Mouse (Mus musculus) liver, embryonic 12.5 days (tissue): Measurements from ENCODE around the gene Oxsm. TPM values are rescaled to one million over a fixed set of nuclear protein-coding genes. Genes with fewer than 3 reads are reported as not detected.

Experiments used
- ATAC-seq: fragments of 200-750 bp; cut with Nextera tagmentation; 2 replicates; pipeline ENCODE4 v1.8.0; 2017; ENCODE audit warnings: moderate number of reproducible peaks, mild to moderate bottlenecking, moderate library complexity
- H3K27ac ChIP-seq: fragments of 300-500 bp; sonication (generic); 2 replicates; pipeline ENCODE4 v1.5.1; 2016; ENCODE audit warnings: mild to moderate bottlenecking
- H3K27me3 ChIP-seq: fragments of 300-500 bp; sonication (generic); replicated peaks from 2 replicates; pipeline ENCODE4 v1.6.1; 2016; ENCODE audit warnings: mild to moderate bottlenecking, moderate library complexity
- H3K36me3 ChIP-seq: fragments of 300-500 bp; sonication (generic); 2 replicates; pipeline ENCODE4 v1.6.1; 2016; ENCODE audit warnings: mild to moderate bottlenecking, moderate library complexity
- H3K4me1 ChIP-seq: fragments of 300-500 bp; sonication (generic); 2 replicates; pipeline ENCODE4 v1.6.1; 2016
- H3K4me2 ChIP-seq: fragments of 300-500 bp; sonication (generic); 2 replicates; pipeline ENCODE4 v1.6.1; 2016; ENCODE audit warnings: mild to moderate bottlenecking, moderate library complexity
- H3K4me3 ChIP-seq: fragments of 300-500 bp; sonication (generic); 2 replicates; pipeline ENCODE4 v1.5.1; 2016; ENCODE audit warnings: mild to moderate bottlenecking, moderate library complexity
- H3K9ac ChIP-seq: fragments of 300-500 bp; sonication (generic); 2 replicates; pipeline ENCODE4 v1.6.1; 2016; ENCODE audit warnings: mild to moderate bottlenecking, moderate library complexity
- H3K9me3 ChIP-seq: fragments of 300-500 bp; sonication (generic); replicated peaks from 2 replicates; pipeline ENCODE4 v1.6.1; 2016; ENCODE audit warnings: mild to moderate bottlenecking, moderate library complexity
- WGBS: fragments of 180-500 bp; shearing (Covaris S2); methylation state at CpG from one replicate; pipeline ENCODE4 v1.1.7; 2016; ENCODE audit not compliant: insufficient replicate concordance; 5-methylcytosine and 5-hydroxymethylcytosine counted together
- polyA plus RNA-seq: library from polyadenylated mRNA; unstranded; fragments of >200 nt; fragmentation: Nextera tagmentation; extraction: Ambion mirVana; gene quantifications from 2 replicates; pipeline ENCODE4 v1.2.1, GENCODE M21; 2016

Oxsm gene
- polyA plus RNA-seq, 1 experiment from 2014 or later: 1.7 TPM

- H3K4me3 ChIP-seq: no peak overlapping the region
- WGBS: 51% methylated on average over 3 of the region's 3 CpGs
These were observed 13.1 kb downstream of the Oxsm start for GRCm38 (mm10) chr14:16236466-16236865.

GRCm38 (mm10) chr14:16233515-16233914, 16.1 kb downstream of the Oxsm start:
- H3K9ac ChIP-seq: no peak overlapping the region
- H3K27me3 ChIP-seq: no peaks in the 10 kb centered on the region
- H3K4me3 ChIP-seq: no peak overlapping the region
- 33% methylated on average over 1 of the region's 1 CpGs for WGBS
- H3K4me1 ChIP-seq: no peaks in the 10 kb centered on the region
- H3K4me2 ChIP-seq: no peak overlapping the region
- H3K9me3 ChIP-seq: no peaks in the 10 kb centered on the region; the same call in 1 of the 2 replicates
- no peaks in the 10 kb centered on the region for H3K36me3 ChIP-seq
- no peak overlapping the region for H3K27ac ChIP-seq
- ATAC-seq: no peak

More at GRCm38 (mm10) chr14:16236466-16236865, 13.1 kb downstream of the Oxsm start:
- Histone ChIP-seq H3K4me1 (peaks cover 11% of the 10 kb centered on the region), H3K36me3 (0 out of 2 replicates have a peak, but pooled peaks cover 4% of the 10 kb centered on the region), H3K4me2 (no peak overlapping the region), H3K9ac (no peak overlapping the region), H3K9me3 (no peaks in the 10 kb centered on the region; the same call in 1 of the 2 replicates), H3K27me3 (no peaks in the 10 kb centered on the region), H3K27ac (no peak overlapping the region)
- ATAC-seq: no peak

- Histone ChIP-seq H3K4me2 (no peak overlapping the region), H3K27me3 (no peaks in the 10 kb centered on the region), H3K9ac (no peak overlapping the region), H3K27ac (no peak overlapping the region), H3K4me3 (no peak overlapping the region), H3K36me3 (no peaks in the 10 kb centered on the region), H3K4me1 (no peaks in the 10 kb centered on the region), H3K9me3 (no peaks in the 10 kb centered on the region)
- no peak for ATAC-seq
These were observed 19.0 kb downstream of the Oxsm start for GRCm38 (mm10) chr14:16230581-16230980.

- Histone ChIP-seq H3K4me3 (no peak overlapping the region), H3K27ac (no peak overlapping the region), H3K36me3 (no peaks in the 10 kb centered on the region), H3K4me2 (no peak overlapping the region), H3K27me3 (no peaks in the 10 kb centered on the region), H3K9me3 (no peaks in the 10 kb centered on the region), H3K4me1 (no peaks in the 10 kb centered on the region), H3K9ac (no peak overlapping the region)
- no peak for ATAC-seq
- WGBS: 55% methylated on average over 2 of the region's 2 CpGs
These were observed 20.2 kb downstream of the Oxsm start for GRCm38 (mm10) chr14:16229395-16229794.

GRCm38 (mm10) chr14:16219015-16219414, 30.6 kb downstream of the Oxsm start:
- 48% methylated on average over 2 of the region's 2 CpGs for WGBS
- Histone ChIP-seq H3K27me3 (no peaks in the 10 kb centered on the region), H3K9ac (no peak overlapping the region), H3K4me1 (no peaks in the 10 kb centered on the region), H3K4me3 (no peak overlapping the region), H3K27ac (no peak overlapping the region), H3K4me2 (no peak overlapping the region), H3K9me3 (no peaks in the 10 kb centered on the region), H3K36me3 (no peaks in the 10 kb centered on the region)
- no peak for ATAC-seq

GRCm38 (mm10) chr14:16207722-16208121, 41.9 kb downstream of the Oxsm start:
- Histone ChIP-seq H3K27ac (no peak overlapping the region), H3K9me3 (no peaks in the 10 kb centered on the region), H3K27me3 (no peaks in the 10 kb centered on the region), H3K36me3 (no peaks in the 10 kb centered on the region), H3K9ac (no peak overlapping the region), H3K4me1 (no peaks in the 10 kb centered on the region), H3K4me3 (no peak overlapping the region), H3K4me2 (no peak overlapping the region)
- peak; percentile 59; the same call in 1 of the 2 replicates for ATAC-seq

GRCm38 (mm10) chr14:16201673-16202072, 47.9 kb downstream of the Oxsm start:
- WGBS: 9% methylated on average over 3 of the region's 3 CpGs
- H3K36me3 ChIP-seq: no peaks in the 10 kb centered on the region
- no peak overlapping the region for H3K27ac ChIP-seq
- no peak overlapping the region for H3K4me2 ChIP-seq
- no peaks in the 10 kb centered on the region for H3K9me3 ChIP-seq
- no peak overlapping the region for H3K9ac ChIP-seq
- H3K4me1 ChIP-seq: no peaks in the 10 kb centered on the region
- no peak for ATAC-seq
- no peaks in the 10 kb centered on the region for H3K27me3 ChIP-seq
- no peak overlapping the region for H3K4me3 ChIP-seq

GRCm38 (mm10) chr14:16200969-16201638, 48.5 kb downstream of the Oxsm start:
- no peaks in the 10 kb centered on the region for H3K4me1 ChIP-seq
- WGBS: 47% methylated on average over 8 of the region's 8 CpGs
- no peak overlapping the region for H3K9ac ChIP-seq
- H3K36me3 ChIP-seq: no peaks in the 10 kb centered on the region
- no peaks in the 10 kb centered on the region for H3K27me3 ChIP-seq
- H3K27ac ChIP-seq: no peak overlapping the region
- H3K4me3 ChIP-seq: no peak overlapping the region
- no peaks in the 10 kb centered on the region for H3K9me3 ChIP-seq
- H3K4me2 ChIP-seq: no peak overlapping the region
- ATAC-seq: no peak

GRCm38 (mm10) chr14:16200220-16200912, 49.2 kb downstream of the Oxsm start:
- Histone ChIP-seq H3K9me3 (no peaks in the 10 kb centered on the region), H3K4me3 (no peak overlapping the region), H3K4me1 (no peaks in the 10 kb centered on the region), H3K27ac (no peak overlapping the region), H3K9ac (no peak overlapping the region), H3K27me3 (no peaks in the 10 kb centered on the region), H3K36me3 (no peaks in the 10 kb centered on the region), H3K4me2 (no peak overlapping the region)
- no peak for ATAC-seq
- WGBS: 51% methylated on average over 6 of the region's 6 CpGs

GRCm38 (mm10) chr14:16196518-16196917, 53.1 kb downstream of the Oxsm start:
- H3K4me2 ChIP-seq: no peak overlapping the region
- no peak overlapping the region for H3K27ac ChIP-seq
- 48% methylated on average over 4 of the region's 4 CpGs for WGBS
- no peaks in the 10 kb centered on the region for H3K36me3 ChIP-seq
- no peak overlapping the region for H3K4me3 ChIP-seq
- H3K9ac ChIP-seq: no peak overlapping the region
- no peak for ATAC-seq
- H3K4me1 ChIP-seq: no peaks in the 10 kb centered on the region
- H3K9me3 ChIP-seq: no peaks in the 10 kb centered on the region
- H3K27me3 ChIP-seq: no peaks in the 10 kb centered on the region

- Histone ChIP-seq H3K9ac (no peak overlapping the region), H3K27me3 (no peaks in the 10 kb centered on the region), H3K36me3 (no peaks in the 10 kb centered on the region), H3K9me3 (no peaks in the 10 kb centered on the region), H3K4me1 (no peaks in the 10 kb centered on the region), H3K4me2 (no peak overlapping the region), H3K4me3 (no peak overlapping the region), H3K27ac (no peak overlapping the region)
- ATAC-seq: no peak
- WGBS: 46% methylated on average over 1 of the region's 1 CpGs
These were observed 54.1 kb downstream of the Oxsm start for GRCm38 (mm10) chr14:16195486-16195885.

- Histone ChIP-seq H3K4me2 (no peak overlapping the region), H3K27ac (no peak overlapping the region), H3K36me3 (no peaks in the 10 kb centered on the region), H3K27me3 (no peaks in the 10 kb centered on the region), H3K4me1 (no peaks in the 10 kb centered on the region), H3K9ac (no peak overlapping the region), H3K9me3 (no peaks in the 10 kb centered on the region), H3K4me3 (no peak overlapping the region)
- ATAC-seq: no peak
- WGBS: 70% methylated on average over 1 of the region's 1 CpGs
These were observed 55.5 kb downstream of the Oxsm start for GRCm38 (mm10) chr14:16194125-16194524.
